Mouse (Mus musculus) neural tube, embryonic 15.5 days (tissue): Measurements from ENCODE around the gene Rbm6. TPM values are rescaled to one million over a fixed set of nuclear protein-coding genes. Genes with fewer than 3 reads are reported as not detected.

ENCODE experiments used
- ATAC-seq: fragments of 200-750 bp; cut with Nextera tagmentation; 2 replicates; pipeline ENCODE4 v1.8.0; 2017; ENCODE audit warnings: mild to moderate bottlenecking, moderate TSS enrichment, moderate library complexity; ENCODE audit not compliant: low FRiP score
- H3K27ac ChIP-seq: fragments of 300-500 bp; sonication (generic); replicated peaks from 2 replicates; pipeline ENCODE4 v1.5.1; 2015; ENCODE audit warnings: mild to moderate bottlenecking, inconsistent platforms
- H3K27me3 ChIP-seq: fragments of 300-500 bp; sonication (generic); replicated peaks from 2 replicates; pipeline ENCODE4 v1.6.1; 2015; ENCODE audit warnings: inconsistent platforms
- H3K36me3 ChIP-seq: fragments of 300-500 bp; sonication (generic); 2 replicates; pipeline ENCODE4 v1.6.1; 2015; ENCODE audit warnings: inconsistent platforms
- H3K4me1 ChIP-seq: fragments of 300-500 bp; sonication (generic); 2 replicates; pipeline ENCODE4 v1.6.1; 2015; ENCODE audit warnings: inconsistent platforms
- H3K4me2 ChIP-seq: fragments of 300-500 bp; sonication (generic); 2 replicates; pipeline ENCODE4 v1.6.1; 2015; ENCODE audit warnings: inconsistent platforms, mild to moderate bottlenecking, moderate library complexity
- H3K4me3 ChIP-seq: fragments of 300-500 bp; sonication (generic); replicated peaks from 2 replicates; pipeline ENCODE4 v1.5.1; 2015; ENCODE audit warnings: mild to moderate bottlenecking, inconsistent platforms
- H3K9ac ChIP-seq: fragments of 300-500 bp; sonication (generic); replicated peaks from 2 replicates; pipeline ENCODE4 v1.6.1; 2015; ENCODE audit warnings: mild to moderate bottlenecking, inconsistent platforms
- H3K9me3 ChIP-seq: fragments of 300-500 bp; sonication (generic); replicated peaks from 2 replicates; pipeline ENCODE4 v1.6.1; 2016; ENCODE audit warnings: inconsistent platforms
- WGBS: fragments of 180-500 bp; shearing (Covaris S2); methylation state at CpG from one replicate; pipeline ENCODE4 v1.1.7; 2015; ENCODE audit warnings: mixed read lengths; 5-methylcytosine and 5-hydroxymethylcytosine counted together
- polyA plus RNA-seq: library from polyadenylated mRNA; unstranded; fragments of >200 nt; fragmentation: Nextera tagmentation; extraction: Ambion mirVana; gene quantifications from 2 replicates; pipeline ENCODE4 v1.2.1, GENCODE M21; 2015

The Rbm6 gene
- polyA plus RNA-seq, 1 experiment from 2014 or later, result 86.3 TPM

DNA sequence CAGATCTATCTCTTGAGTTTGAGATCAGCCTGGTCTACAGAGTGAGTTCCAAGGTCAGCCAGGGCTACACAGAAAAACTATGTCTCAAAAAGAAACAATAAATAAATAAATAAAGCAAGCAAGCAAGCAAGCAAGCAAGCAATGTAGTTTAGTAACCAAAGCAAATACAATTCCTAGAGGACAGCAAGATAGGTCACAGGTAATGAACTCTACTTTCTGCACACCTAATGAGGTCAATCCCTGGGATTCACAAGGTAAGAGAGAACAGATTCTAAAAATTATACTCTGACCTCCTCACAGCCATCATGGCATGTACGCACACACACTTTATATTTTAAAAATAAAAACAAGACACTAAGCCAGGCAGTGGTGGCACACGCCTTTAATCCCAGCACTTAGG, 7.0 kb downstream of the Rbm6 start:
- no peak overlapping the region for H3K4me3 ChIP-seq
- H3K36me3 ChIP-seq, result 0 out of 2 replicates have a peak, but pooled peaks cover 7% of the 10 kb centered on the region
- H3K4me1 ChIP-seq, result peaks cover 7% of the 10 kb centered on the region
- H3K4me2 ChIP-seq, result no peak overlapping the region
- WGBS, result 98% methylated on average over 2 of the region's 2 CpGs
- H3K9me3 ChIP-seq, result no peaks in the 10 kb centered on the region
- no peaks in the 10 kb centered on the region for H3K27me3 ChIP-seq
- H3K27ac ChIP-seq, result no peak overlapping the region
- H3K9ac ChIP-seq, result no peak overlapping the region
- ATAC-seq, result no peak

DNA sequence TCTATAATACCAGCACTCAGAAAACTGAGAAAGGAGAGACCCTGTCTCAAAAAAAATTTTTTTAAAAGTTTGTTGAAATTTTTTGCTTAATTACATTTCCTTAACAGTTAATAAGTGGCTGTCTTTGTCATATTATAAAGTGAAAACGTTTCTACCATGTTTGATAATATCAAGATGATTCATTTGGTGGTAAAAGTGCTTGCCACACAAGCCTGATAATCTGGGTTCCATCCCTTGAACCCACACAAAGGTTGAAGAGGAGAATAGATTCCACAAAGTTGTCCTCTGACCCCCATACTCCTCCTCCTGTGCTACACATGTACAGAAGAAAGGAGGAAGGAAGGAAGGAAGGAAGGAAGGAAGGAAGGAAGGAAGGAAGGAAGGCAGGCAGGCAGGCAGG, 8.5 kb downstream of the Rbm6 start:
- Histone ChIP-seq H3K4me3 (no peak overlapping the region), H3K4me2 (no peak overlapping the region), H3K9me3 (no peaks in the 10 kb centered on the region), H3K9ac (no peak overlapping the region), H3K27ac (no peak overlapping the region), H3K36me3 (0 out of 2 replicates have a peak, but pooled peaks cover 9% of the 10 kb centered on the region), H3K27me3 (no peaks in the 10 kb centered on the region), H3K4me1 (peaks cover 3% of the 10 kb centered on the region)
- ATAC-seq, result no peak
- WGBS, result 79% methylated on average over 1 of the region's 1 CpGs

DNA sequence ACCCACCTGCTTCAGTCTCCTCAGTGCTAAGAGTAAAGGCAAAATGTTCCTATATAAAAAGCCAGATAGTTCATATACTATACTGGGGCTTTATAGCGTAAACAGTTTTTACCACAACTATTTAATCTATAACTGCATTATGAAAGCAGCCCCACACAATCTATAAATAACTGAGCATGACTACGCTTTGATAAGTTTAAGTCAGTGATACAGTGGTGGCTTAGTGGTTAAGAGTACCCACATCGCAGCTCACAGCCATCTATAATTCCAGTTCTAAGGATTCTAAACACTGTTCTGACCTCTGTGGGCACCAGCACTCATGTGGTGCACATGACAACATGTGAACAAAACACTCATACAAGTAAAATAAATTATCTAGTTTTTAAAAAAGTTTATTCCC, 14.7 kb downstream of the Rbm6 start:
- 98% methylated on average over 3 of the region's 3 CpGs for WGBS
- Histone ChIP-seq H3K27ac (no peak overlapping the region), H3K4me3 (no peak overlapping the region), H3K9me3 (no peaks in the 10 kb centered on the region), H3K9ac (no peak overlapping the region), H3K4me2 (no peak overlapping the region), H3K4me1 (no peaks in the 10 kb centered on the region), H3K36me3 (peaks cover 19% of the 10 kb centered on the region), H3K27me3 (no peaks in the 10 kb centered on the region)
- ATAC-seq, result no peak

DNA sequence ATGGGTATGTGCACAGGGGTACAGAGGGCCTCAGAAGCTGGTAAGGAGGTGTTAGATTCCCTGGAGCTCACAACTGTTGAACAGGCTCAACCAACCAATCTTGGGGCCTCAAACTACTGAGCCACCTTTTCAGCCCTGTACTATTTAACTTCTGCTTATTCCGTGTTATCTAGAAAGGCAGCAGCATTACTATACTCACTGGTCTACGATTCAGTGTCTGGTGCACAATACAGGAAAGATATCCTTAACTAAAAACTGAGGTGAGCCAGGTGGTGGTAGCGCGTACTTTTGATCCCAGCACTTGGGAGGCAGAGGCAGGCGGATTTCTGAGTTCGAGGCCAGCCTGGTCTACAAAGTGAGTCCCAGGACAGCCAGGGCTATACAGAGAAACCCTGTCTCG, 24.1 kb downstream of the Rbm6 start:
- no peaks in the 10 kb centered on the region for H3K4me1 ChIP-seq
- H3K27ac ChIP-seq, result no peak overlapping the region
- H3K4me2 ChIP-seq, result no peak overlapping the region
- H3K36me3 ChIP-seq, result peaks cover 39% of the 10 kb centered on the region
- 97% methylated on average over 7 of the region's 7 CpGs for WGBS
- ATAC-seq, result no peak
- H3K4me3 ChIP-seq, result no peak overlapping the region
- no peak overlapping the region for H3K9ac ChIP-seq
- no peaks in the 10 kb centered on the region for H3K27me3 ChIP-seq
- no peaks in the 10 kb centered on the region for H3K9me3 ChIP-seq

DNA sequence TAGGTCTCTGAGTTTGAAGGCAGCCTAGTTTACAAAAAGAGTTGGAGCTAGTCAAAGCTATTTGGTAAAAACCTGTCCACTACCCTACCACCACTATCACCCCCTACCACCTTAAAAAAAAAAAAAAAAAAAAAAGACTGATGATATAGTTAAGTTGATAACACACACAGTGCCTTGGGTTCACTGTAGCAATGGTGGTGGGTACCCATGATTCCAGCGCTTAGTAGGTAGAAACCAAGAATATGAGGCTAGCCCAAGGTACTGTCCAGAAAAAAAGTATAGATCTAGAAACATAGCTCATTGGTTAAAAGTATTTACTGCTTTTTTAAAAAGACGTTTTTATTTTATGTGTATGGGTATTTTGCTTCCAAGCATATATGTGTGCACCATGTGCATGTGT, 30.3 kb downstream of the Rbm6 start:
- H3K4me2 ChIP-seq, result no peak overlapping the region
- H3K9me3 ChIP-seq, result no peaks in the 10 kb centered on the region
- H3K36me3 ChIP-seq, result peaks cover 22% of the 10 kb centered on the region
- 93% methylated on average over 2 of the region's 2 CpGs for WGBS
- no peaks in the 10 kb centered on the region for H3K27me3 ChIP-seq
- no peak overlapping the region for H3K27ac ChIP-seq
- H3K4me1 ChIP-seq, result no peaks in the 10 kb centered on the region
- ATAC-seq, result no peak
- no peak overlapping the region for H3K9ac ChIP-seq
- no peak overlapping the region for H3K4me3 ChIP-seq

DNA sequence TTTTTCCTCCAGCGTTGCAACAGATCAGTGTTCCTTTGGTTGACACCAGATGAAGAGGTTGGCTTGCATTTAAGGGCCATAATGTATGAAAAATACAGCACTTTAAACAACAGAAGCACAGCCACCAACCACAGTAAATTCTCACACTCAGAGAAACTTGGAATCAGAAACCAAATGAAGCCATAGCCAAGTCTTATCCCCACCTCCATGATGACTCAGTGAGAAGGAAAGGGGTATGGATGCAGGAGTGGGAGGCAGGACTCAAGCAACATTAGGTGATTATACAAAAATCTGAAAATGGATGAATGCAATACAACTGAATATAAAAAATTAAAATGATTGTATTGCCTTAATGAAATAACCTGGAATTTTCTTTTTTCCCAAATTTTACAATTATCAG, 34.2 kb downstream of the Rbm6 start:
- Histone ChIP-seq H3K27ac (no peak overlapping the region), H3K9me3 (no peaks in the 10 kb centered on the region), H3K9ac (no peak overlapping the region), H3K36me3 (peaks cover 11% of the 10 kb centered on the region), H3K27me3 (no peaks in the 10 kb centered on the region), H3K4me1 (no peaks in the 10 kb centered on the region), H3K4me2 (no peak overlapping the region), H3K4me3 (no peak overlapping the region)
- ATAC-seq, result no peak
- 98% methylated on average over 1 of the region's 1 CpGs for WGBS

DNA sequence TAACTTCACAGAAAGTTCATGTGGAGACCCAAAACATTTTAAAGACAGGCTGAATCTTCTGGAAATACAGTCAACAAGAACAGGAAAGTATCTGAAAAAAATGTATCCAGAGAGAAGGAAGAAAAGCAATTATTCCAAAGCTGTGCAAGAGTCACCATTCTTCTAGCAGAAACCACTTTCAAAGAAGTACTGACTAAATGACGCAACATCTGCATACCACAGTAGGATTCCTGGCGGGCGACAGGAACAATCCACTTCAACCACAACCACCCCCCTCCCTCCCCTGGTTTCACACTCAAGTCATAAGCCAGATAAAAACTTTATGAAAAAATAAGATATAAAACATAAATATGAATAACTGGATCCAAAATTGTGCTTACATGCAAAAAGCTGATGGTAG, 39.2 kb downstream of the Rbm6 start:
- no peak for ATAC-seq
- no peaks in the 10 kb centered on the region for H3K9me3 ChIP-seq
- H3K9ac ChIP-seq, result no peak overlapping the region
- H3K36me3 ChIP-seq, result peaks cover 21% of the 10 kb centered on the region
- no peak overlapping the region for H3K4me3 ChIP-seq
- no peak overlapping the region for H3K27ac ChIP-seq
- no peak overlapping the region for H3K4me2 ChIP-seq
- no peaks in the 10 kb centered on the region for H3K4me1 ChIP-seq
- WGBS, result 84% methylated on average over 3 of the region's 3 CpGs
- H3K27me3 ChIP-seq, result no peaks in the 10 kb centered on the region

DNA sequence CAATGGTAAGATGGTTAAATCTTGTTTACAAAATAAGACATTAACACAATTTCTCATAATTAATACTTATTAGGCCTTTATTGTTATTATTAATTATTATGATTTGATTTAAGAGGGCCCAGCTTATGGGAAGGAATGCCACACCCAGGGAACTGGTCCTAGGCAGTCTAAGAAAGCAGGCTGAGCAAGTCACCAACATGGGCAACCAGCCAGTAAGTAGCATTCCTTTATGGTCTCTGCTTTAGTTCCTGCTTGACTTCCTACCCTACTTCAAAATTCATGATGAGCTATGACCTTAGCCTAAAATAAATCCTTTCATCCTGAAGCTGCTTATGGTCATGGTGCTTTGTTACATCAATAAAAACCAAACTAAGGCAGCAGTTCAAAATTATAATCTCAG, 41.3 kb downstream of the Rbm6 start:
- peaks cover 26% of the 10 kb centered on the region for H3K36me3 ChIP-seq
- no peak for ATAC-seq

DNA sequence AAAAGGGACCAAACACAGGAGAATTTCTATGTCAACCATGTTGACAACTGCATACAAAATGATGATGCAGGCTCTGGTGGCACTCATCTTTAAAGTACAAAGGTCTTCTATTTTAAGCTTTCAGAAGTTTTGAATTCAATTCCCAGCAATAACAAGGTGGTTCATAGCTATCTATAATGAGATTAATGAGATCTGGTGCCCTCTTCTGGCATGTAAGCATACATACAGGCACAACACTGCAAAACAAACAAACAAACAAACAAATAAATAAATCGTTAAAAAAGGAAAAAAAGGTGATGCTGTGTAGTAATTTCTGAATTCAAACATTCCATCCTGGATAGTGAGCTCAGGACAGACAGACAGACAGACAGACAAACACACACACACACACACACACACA, 60.9 kb downstream of the Rbm6 start:
- Histone ChIP-seq H3K36me3 (peaks cover 26% of the 10 kb centered on the region), H3K4me1 (no peaks in the 10 kb centered on the region), H3K4me2 (no peak overlapping the region), H3K27ac (no peak overlapping the region), H3K9me3 (no peaks in the 10 kb centered on the region), H3K9ac (no peak overlapping the region), H3K4me3 (no peak overlapping the region), H3K27me3 (no peaks in the 10 kb centered on the region)
- ATAC-seq, result no peak
- WGBS, result 88% methylated on average over 1 of the region's 1 CpGs

More for the DNA sequence above, 41.3 kb downstream of the Rbm6 start:
- Histone ChIP-seq H3K4me1 (no peaks in the 10 kb centered on the region), H3K4me3 (no peak overlapping the region), H3K27ac (no peak overlapping the region), H3K9me3 (no peaks in the 10 kb centered on the region), H3K9ac (no peak overlapping the region), H3K4me2 (no peak overlapping the region), H3K27me3 (no peaks in the 10 kb centered on the region)

DNA sequence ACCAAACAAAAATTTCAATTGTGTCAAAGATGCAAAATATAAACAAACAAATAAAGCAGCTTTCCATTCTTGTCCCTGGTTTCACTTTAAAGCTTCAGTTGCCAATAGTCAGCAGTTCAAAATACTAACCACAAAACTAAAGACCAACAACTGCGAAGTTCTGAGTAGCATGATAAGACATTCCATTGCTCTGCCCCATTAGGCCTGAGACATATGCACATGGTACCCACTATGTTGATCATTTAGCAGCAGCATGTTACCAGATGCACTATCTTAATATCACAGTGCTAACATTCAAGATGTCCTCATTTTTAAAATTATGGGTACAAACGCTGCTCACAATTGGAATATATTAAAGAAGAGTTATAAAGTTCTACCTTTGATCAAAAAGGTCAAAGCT, 62.1 kb downstream of the Rbm6 start:
- no peak overlapping the region for H3K27ac ChIP-seq
- no peak overlapping the region for H3K4me2 ChIP-seq
- no peak for ATAC-seq
- no peaks in the 10 kb centered on the region for H3K27me3 ChIP-seq
- no peaks in the 10 kb centered on the region for H3K4me1 ChIP-seq
- H3K36me3 ChIP-seq, result peaks cover 26% of the 10 kb centered on the region
- H3K4me3 ChIP-seq, result no peak overlapping the region
- H3K9me3 ChIP-seq, result no peaks in the 10 kb centered on the region
- no peak overlapping the region for H3K9ac ChIP-seq
- 97% methylated on average over 2 of the region's 2 CpGs for WGBS

DNA sequence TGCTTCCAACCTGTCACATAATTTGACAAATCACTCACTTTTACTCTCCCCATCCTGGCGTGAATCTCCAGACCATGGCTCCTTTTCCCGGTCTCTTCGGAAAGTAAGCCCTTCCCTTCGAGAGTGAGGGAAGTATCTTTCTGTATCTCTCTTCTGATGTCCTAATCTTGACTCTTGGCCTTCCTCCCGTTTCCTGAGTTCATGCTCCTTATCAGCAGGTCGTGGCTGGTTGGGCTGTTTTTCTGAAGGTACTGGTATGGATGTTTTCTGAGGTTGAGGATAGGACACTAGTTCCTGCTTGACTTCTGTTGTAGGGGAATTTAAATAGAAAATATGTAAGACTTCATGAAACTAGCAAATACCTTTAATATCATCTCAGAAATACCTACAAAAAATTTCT, 81.3 kb downstream of the Rbm6 start:
- Histone ChIP-seq H3K9ac (no peak overlapping the region), H3K4me1 (no peaks in the 10 kb centered on the region), H3K9me3 (no peaks in the 10 kb centered on the region), H3K4me3 (no peak overlapping the region), H3K36me3 (peaks cover 53% of the 10 kb centered on the region), H3K27ac (no peak overlapping the region), H3K27me3 (no peaks in the 10 kb centered on the region), H3K4me2 (no peak overlapping the region)
- ATAC-seq, result no peak
- 91% methylated on average over 6 of the region's 6 CpGs for WGBS

DNA sequence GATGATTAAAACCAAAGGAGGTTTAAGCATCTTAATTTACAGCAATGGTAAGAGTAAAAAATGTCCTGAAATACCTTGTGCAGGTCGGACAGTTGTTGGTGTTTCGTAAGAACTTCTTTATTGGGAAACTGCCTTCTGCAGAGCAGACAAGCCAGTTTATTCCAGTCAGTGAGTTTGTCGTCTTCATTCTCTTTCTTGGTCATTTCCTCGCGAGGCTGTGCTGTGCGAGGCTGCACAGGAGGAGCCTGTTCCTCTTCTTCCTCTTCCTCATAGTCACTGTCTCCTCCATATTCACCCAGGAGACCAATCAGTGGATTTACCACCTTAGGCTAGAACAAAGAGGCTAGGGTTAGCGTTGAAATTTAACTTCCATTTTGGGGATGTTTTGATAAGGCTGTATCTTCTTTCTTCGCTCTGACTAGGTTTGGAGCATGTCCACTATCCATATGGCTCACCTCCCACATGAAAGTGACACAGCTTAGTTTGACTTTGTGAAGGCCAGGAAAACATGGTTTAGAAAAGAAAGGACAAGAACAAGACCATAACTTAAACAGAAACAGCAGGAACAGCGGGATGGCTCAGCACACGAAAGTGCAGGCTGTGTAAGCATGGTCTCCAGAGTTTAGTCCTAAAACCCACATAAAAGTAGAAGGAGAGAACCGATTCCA, 90.4 kb downstream of the Rbm6 start:
- no peak overlapping the region for H3K9ac ChIP-seq
- no peak for ATAC-seq
- no peak overlapping the region for H3K4me2 ChIP-seq
- no peaks in the 10 kb centered on the region for H3K9me3 ChIP-seq
- H3K4me1 ChIP-seq, result no peaks in the 10 kb centered on the region
- WGBS, result 94% methylated on average over 11 of the region's 11 CpGs
- no peaks in the 10 kb centered on the region for H3K27me3 ChIP-seq
- peaks cover 79% of the 10 kb centered on the region for H3K36me3 ChIP-seq
- H3K4me3 ChIP-seq, result no peak overlapping the region
- H3K27ac ChIP-seq, result no peak overlapping the region

DNA sequence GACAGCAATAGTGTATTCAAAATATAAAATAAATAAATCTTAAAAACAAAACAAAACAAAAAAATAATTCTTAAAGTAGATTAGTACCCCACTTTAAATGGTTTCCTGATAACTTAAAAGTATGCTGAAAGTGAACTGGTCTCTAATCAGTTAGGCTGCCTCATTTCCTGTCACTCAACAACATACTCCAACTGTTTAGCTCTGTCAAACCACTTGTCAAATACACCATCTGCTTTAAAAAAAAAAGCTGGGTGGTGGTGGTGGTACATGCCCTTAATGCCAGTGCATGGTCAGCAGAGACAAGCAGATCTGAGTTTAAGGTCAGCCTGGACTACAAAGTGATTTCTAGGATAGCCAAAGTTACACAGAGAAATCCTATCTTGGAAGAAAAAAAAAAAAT, 96.2 kb downstream of the Rbm6 start:
- Histone ChIP-seq H3K4me3 (no peak overlapping the region), H3K9me3 (no peaks in the 10 kb centered on the region), H3K4me2 (no peak overlapping the region), H3K4me1 (0 out of 2 replicates have a peak, but pooled peaks cover under 1% of the 10 kb centered on the region), H3K9ac (no peak overlapping the region), H3K27me3 (no peaks in the 10 kb centered on the region), H3K36me3 (peaks cover 71% of the 10 kb centered on the region), H3K27ac (no peak overlapping the region)
- ATAC-seq, result no peak
